10 mouse cellular contexts compared by ENCODE assay signal in the genomic region with DNA sequence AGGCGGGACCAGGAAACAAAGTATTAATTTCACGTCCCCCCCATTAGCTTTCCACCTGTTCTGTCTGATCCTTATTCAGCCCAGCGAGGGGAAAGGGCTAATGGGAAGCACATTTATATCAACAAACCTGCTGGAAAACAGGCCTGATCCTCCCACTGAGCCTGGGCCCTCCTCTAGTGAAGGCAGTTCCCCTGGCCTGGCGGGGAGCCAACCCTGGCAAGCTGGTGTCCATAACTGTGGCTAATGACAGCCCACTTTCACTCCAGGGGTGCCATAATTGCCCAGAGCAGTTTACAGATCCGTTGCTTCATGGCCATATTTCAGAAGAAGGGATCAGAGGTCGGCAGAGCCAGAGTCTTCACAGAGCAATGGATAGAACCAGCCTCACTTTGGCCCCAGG.
DNase-seq lines count a peak whose midpoint lies in the region; ATAC-seq lines count a peak whose summit lies in the region.
"Had no signal": no experiment of that assay in that cellular context is flagged by ENCODE, and none has a peak within 500 bp of the region (broad histone marks: within the 10 kb centered on the region; RNA-seq: fewer than 3 reads in every experiment).

No protein-coding gene starts in this region.

- H3K27ac ChIP-seq in limb, embryonic 11.5 days (replicated peaks; ENCODE audit: low read depth, low read length) = peak overlapping the region; percentile 52; the same call in 1 of the 2 replicates
- H3K27ac ChIP-seq in heart, embryonic 10.5 days = no peak overlapping the region

- 0 out of 2 replicates have a peak, but pooled peaks cover 5% of the 10 kb centered on the region for H3K4me1 ChIP-seq in limb, embryonic 11.5 days (ENCODE audit: control insufficient read depth, insufficient read depth, low read length)
- peaks cover 4% of the 10 kb centered on the region; the same call in 1 of the 2 replicates for H3K4me1 ChIP-seq in heart, embryonic 10.5 days

- DNase-seq in cerebellum, postnatal 10 days = peak; percentile 93 to 96
- DNase-seq in cerebellum, adult 8-10 months = no peak
- DNase-seq in kidney, postnatal 10 days = peak; percentile 38
- no peak for DNase-seq in kidney, postnatal 14 days
- DNase-seq in cerebellum, postnatal 36 days = peak; percentile 29 to 52
- DNase-seq in limb, embryonic 11.5 days (ENCODE audit: low spot score) = peak; percentile 79
- DNase-seq in heart, embryonic 10.5 days (ENCODE audit: low spot score) = no peak
- DNase-seq: forebrain, postnatal 0 days; thymus, adult 2 months had no signal

- no peak overlapping the region for H3K4me3 ChIP-seq in limb, embryonic 11.5 days (ENCODE audit: low read depth, low read length)
- H3K4me3 ChIP-seq in heart, embryonic 10.5 days = no peak overlapping the region

- H3K9me3 ChIP-seq in limb, embryonic 11.5 days (ENCODE audit: control insufficient read depth, low read length) = no peaks in the 10 kb centered on the region
- H3K9me3 ChIP-seq in heart, embryonic 10.5 days = no peaks in the 10 kb centered on the region

- no peak overlapping the region for H3K9ac ChIP-seq in limb, embryonic 11.5 days (ENCODE audit: low read length)
- H3K9ac ChIP-seq: forebrain, postnatal 0 days had no signal

- ATAC-seq in limb, embryonic 11.5 days (ENCODE audit: insufficient number of reproducible peaks, low FRiP score, low TSS enrichment, low read depth) = peak; percentile 82
- no peak for ATAC-seq in granulocyte monocyte progenitor cell, adult 5-6 weeks (replicated peaks; ENCODE audit: poor library complexity, severe bottlenecking)
- ATAC-seq: forebrain, postnatal 0 days had no signal

- H3K27me3 ChIP-seq in limb, embryonic 11.5 days (ENCODE audit: control insufficient read depth, insufficient read depth, low read length) = no peaks in the 10 kb centered on the region
- H3K27me3 ChIP-seq in heart, embryonic 10.5 days (ENCODE audit: insufficient read depth, poor library complexity, severe bottlenecking) = no peaks in the 10 kb centered on the region

- WGBS in limb, embryonic 11.5 days = 14% methylated on average over 6 of the region's 6 CpGs
- WGBS in heart, embryonic 10.5 days = 64% methylated on average over 6 of the region's 6 CpGs

- H3K4me2 ChIP-seq in limb, embryonic 11.5 days (ENCODE audit: low read depth, severe bottlenecking) = no peak overlapping the region

- no peaks in the 10 kb centered on the region for H3K36me3 ChIP-seq in limb, embryonic 11.5 days (ENCODE audit: control insufficient read depth, insufficient read depth, low read length)
- H3K36me3 ChIP-seq in heart, embryonic 10.5 days = no peaks in the 10 kb centered on the region

Comparison
In these comparisons a context has a peak if more than half of its experiments do, and no peak if none do; other contexts are left out.
1. DNase-seq: peak in cerebellum, postnatal 10 days (2 of 2), kidney, postnatal 10 days (single experiment), cerebellum, postnatal 36 days (2 of 2) and limb, embryonic 11.5 days (single experiment); none in cerebellum, adult 8-10 months (single experiment), kidney, postnatal 14 days (single experiment) and heart, embryonic 10.5 days (single experiment).